Mouse (Mus musculus): ENCODE measurements around the gene Dennd5b.

Gene Dennd5b

GRCm38 (mm10) chr6:148946881-148947405 lies 154.5 kb downstream of the Dennd5b start:
- no peak for DNase-seq (ENCODE audit: low spot score in 2 of 2)

GRCm38 (mm10) chr6:148946409-148946742 lies 155.1 kb downstream of the Dennd5b start, which contains the start of gene Sinhcaf:
Gene Sinhcaf, minus strand, starts transcription at chr6:148946467.
- peak; percentile 98 to 99 for DNase-seq (ENCODE audit: low spot score in 2 of 2)

GRCm38 (mm10) chr6:148945509-148946408 lies 155.7 kb downstream of the Dennd5b start:
- peak; percentile 38 to 44 for DNase-seq (ENCODE audit: low spot score in 2 of 2)

GRCm38 (mm10) chr6:148944767-148945508 lies 156.5 kb downstream of the Dennd5b start:
- DNase-seq (ENCODE audit: low spot score in 2 of 2), result peak; percentile 38 to 55

- DNase-seq (ENCODE audit: low spot score in 2 of 2), result peak; percentile 47 to 48
These were observed 157.1 kb downstream of the Dennd5b start for GRCm38 (mm10) chr6:148944344-148944766.

- DNase-seq (ENCODE audit: low spot score in 2 of 2), result no peak
These were observed 157.8 kb downstream of the Dennd5b start for GRCm38 (mm10) chr6:148943695-148944094.

GRCm38 (mm10) chr6:148942406-148942805 lies 159.1 kb downstream of the Dennd5b start:
- DNase-seq (ENCODE audit: low spot score in 2 of 2), result no peak

GRCm38 (mm10) chr6:148941880-148942279 lies 159.6 kb downstream of the Dennd5b start:
- no peak for DNase-seq (ENCODE audit: low spot score in 2 of 2)

GRCm38 (mm10) chr6:148940383-148940782 lies 161.1 kb downstream of the Dennd5b start:
- peak in 1 of 2 experiments; percentile 35 for DNase-seq (ENCODE audit: low spot score in 2 of 2)
